Mouse (Mus musculus): ENCODE measurements around the gene Tec.

Gene Tec

GRCm38 (mm10) chr5:72868091-72868875 is at the start of gene Tec:
Tec (minus strand) TSS chr5:72868483.
- DNase-seq (ENCODE audit: low read depth, low spot score), result peak; percentile 97

GRCm38 (mm10) chr5:72916851-72917250 is 48.6 kb upstream of the Tec start:
- DNase-seq (ENCODE audit: low read depth, low spot score), result no peak

GRCm38 (mm10) chr5:72916048-72916447 is 47.8 kb upstream of the Tec start:
- DNase-seq (ENCODE audit: low read depth, low spot score), result peak; percentile 11

- peak; percentile 43 for DNase-seq (ENCODE audit: low read depth, low spot score)
These were observed 46.6 kb upstream of the Tec start for GRCm38 (mm10) chr5:72914633-72915561.

GRCm38 (mm10) chr5:72913648-72914557 is 45.6 kb upstream of the Tec start, which contains the start of gene Slain2:
Slain2 (plus strand) TSS chr5:72914304.
- DNase-seq (ENCODE audit: low read depth, low spot score), result peak; percentile 98

- no peak for DNase-seq (ENCODE audit: low read depth, low spot score)
These were observed 43.0 kb upstream of the Tec start for GRCm38 (mm10) chr5:72911284-72911683.

GRCm38 (mm10) chr5:72910373-72910772 is 42.1 kb upstream of the Tec start:
- no peak for DNase-seq (ENCODE audit: low read depth, low spot score)

GRCm38 (mm10) chr5:72909363-72909762 is 41.1 kb upstream of the Tec start:
- DNase-seq (ENCODE audit: low read depth, low spot score), result no peak

- DNase-seq (ENCODE audit: low read depth, low spot score), result no peak
These were observed 40.1 kb upstream of the Tec start for GRCm38 (mm10) chr5:72908324-72908936.

GRCm38 (mm10) chr5:72907402-72907801 is 39.1 kb upstream of the Tec start:
- DNase-seq (ENCODE audit: low read depth, low spot score), result no peak

GRCm38 (mm10) chr5:72904903-72905790 is 36.9 kb upstream of the Tec start:
- no peak for DNase-seq (ENCODE audit: low read depth, low spot score)

- DNase-seq (ENCODE audit: low read depth, low spot score), result no peak
These were observed 34.7 kb upstream of the Tec start for GRCm38 (mm10) chr5:72902876-72903516.

GRCm38 (mm10) chr5:72902312-72902711 is 34.0 kb upstream of the Tec start:
- DNase-seq (ENCODE audit: low read depth, low spot score), result no peak

GRCm38 (mm10) chr5:72901866-72902265 is 33.6 kb upstream of the Tec start:
- no peak for DNase-seq (ENCODE audit: low read depth, low spot score)

- no peak for DNase-seq (ENCODE audit: low read depth, low spot score)
These were observed 31.0 kb upstream of the Tec start for GRCm38 (mm10) chr5:72899255-72899654.

GRCm38 (mm10) chr5:72897998-72898397 is 29.7 kb upstream of the Tec start:
- DNase-seq (ENCODE audit: low read depth, low spot score), result no peak

- DNase-seq (ENCODE audit: low read depth, low spot score), result no peak
These were observed 28.4 kb upstream of the Tec start for GRCm38 (mm10) chr5:72896478-72897279.

GRCm38 (mm10) chr5:72895261-72895660 is 27.0 kb upstream of the Tec start:
- DNase-seq (ENCODE audit: low read depth, low spot score), result no peak

- DNase-seq (ENCODE audit: low read depth, low spot score), result peak; percentile 73
These were observed 25.7 kb upstream of the Tec start for GRCm38 (mm10) chr5:72893987-72894386.

All from A20 (cell line).